Mouse (Mus musculus): ENCODE measurements around the gene Atp1a3. TPM values are rescaled to one million over a fixed set of nuclear protein-coding genes. Genes with fewer than 3 reads are reported as not detected.

The Atp1a3 gene
- polyA plus RNA-seq, 1 experiment from 2014 or later = 2.0 TPM

DNA sequence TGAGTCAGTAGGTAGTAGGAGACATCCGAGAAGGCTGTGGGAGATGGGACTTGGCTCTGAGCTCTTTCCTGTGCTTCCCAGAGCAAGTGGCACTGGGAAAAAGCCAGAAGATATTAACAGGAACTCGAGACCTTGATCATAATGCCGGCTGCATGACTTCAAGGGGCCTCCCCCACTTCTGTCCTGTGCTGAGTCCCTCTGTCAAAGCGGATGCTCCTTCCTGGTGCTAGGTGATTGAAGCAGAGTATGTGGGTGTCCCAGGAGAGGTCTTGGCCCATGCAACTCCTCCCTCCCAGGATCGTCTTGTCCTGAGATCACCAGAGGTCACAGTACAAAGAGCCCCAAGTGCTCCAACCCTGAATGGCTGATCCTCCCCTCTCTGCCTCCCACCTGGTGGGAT lies 31.9 kb downstream of the Atp1a3 start:
- H3K27ac ChIP-seq (replicated peaks) = no peak overlapping the region
- H3K4me2 ChIP-seq (replicated peaks) = no peak overlapping the region
- no peak overlapping the region for H3K9ac ChIP-seq
- no peak for ATAC-seq (ENCODE audit: insufficient number of reproducible peaks, low FRiP score, low TSS enrichment, low read depth)
- H3K27me3 ChIP-seq = no peaks in the 10 kb centered on the region
- no peaks in the 10 kb centered on the region for H3K9me3 ChIP-seq (replicated peaks)
- no peak overlapping the region for H3K4me3 ChIP-seq (replicated peaks)
- peaks cover 11% of the 10 kb centered on the region for H3K4me1 ChIP-seq
- WGBS = 64% methylated on average over 5 of the region's 5 CpGs
- H3K36me3 ChIP-seq = peaks cover 13% of the 10 kb centered on the region; the same call in 1 of the 2 replicates

DNA sequence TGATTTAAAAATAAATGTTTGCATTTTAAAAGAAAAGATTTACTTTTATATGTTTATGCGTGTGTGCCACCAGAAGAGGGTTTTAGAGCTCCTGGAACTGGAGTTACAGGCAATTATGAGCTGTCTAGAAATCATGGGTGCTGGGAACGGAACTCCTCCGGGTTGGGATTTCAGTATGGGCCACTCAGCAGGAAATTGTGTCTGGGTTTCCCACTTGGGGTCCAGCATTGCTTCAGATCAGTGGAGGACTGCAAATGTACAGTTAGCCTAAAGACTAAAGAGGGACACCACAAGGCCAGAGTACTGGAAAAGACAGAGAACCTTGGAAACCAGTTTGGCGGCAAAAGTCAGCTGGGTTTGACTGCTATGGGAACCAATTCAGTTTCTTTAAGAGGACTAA lies 32.5 kb downstream of the Atp1a3 start:
- Histone ChIP-seq H3K4me1 (peaks cover 11% of the 10 kb centered on the region), H3K4me3 (replicated peaks) (no peak overlapping the region), H3K9ac (no peak overlapping the region), H3K4me2 (replicated peaks) (no peak overlapping the region), H3K36me3 (peaks cover 13% of the 10 kb centered on the region; the same call in 1 of the 2 replicates), H3K27me3 (no peaks in the 10 kb centered on the region), H3K9me3 (replicated peaks) (no peaks in the 10 kb centered on the region), H3K27ac (replicated peaks) (no peak overlapping the region)
- WGBS = 80% methylated on average over 4 of the region's 4 CpGs
- no peak for ATAC-seq (ENCODE audit: insufficient number of reproducible peaks, low FRiP score, low TSS enrichment, low read depth)

- Histone ChIP-seq H3K36me3 (peaks cover 13% of the 10 kb centered on the region; the same call in 1 of the 2 replicates), H3K9ac (peak within 1 kb of the TSS; percentile 80), H3K27me3 (no peaks in the 10 kb centered on the region), H3K9me3 (replicated peaks) (no peaks in the 10 kb centered on the region), H3K4me3 (replicated peaks) (peak within 1 kb of the TSS; percentile 75), H3K27ac (replicated peaks) (peak within 1 kb of the TSS; percentile 88), H3K4me2 (replicated peaks) (peak within 1 kb of the TSS; percentile 80), H3K4me1 (peaks cover 11% of the 10 kb centered on the region)
- peak; percentile 92 for ATAC-seq (ENCODE audit: insufficient number of reproducible peaks, low FRiP score, low TSS enrichment, low read depth)
- under 1% methylated on average over 45 of the region's 45 CpGs for WGBS
Observed at GRCm38 (mm10) chr7:24971972-24972893, 33.5 kb downstream of the Atp1a3 start, which contains the start of gene Rabac1. TSS of gene Rabac1 (minus strand) at chr7:24972754.

- H3K4me1 ChIP-seq = peaks cover 11% of the 10 kb centered on the region
- H3K9me3 ChIP-seq (replicated peaks) = no peaks in the 10 kb centered on the region
- no peak for ATAC-seq (ENCODE audit: insufficient number of reproducible peaks, low FRiP score, low TSS enrichment, low read depth)
- H3K27me3 ChIP-seq = no peaks in the 10 kb centered on the region
- H3K4me3 ChIP-seq (replicated peaks) = peak overlapping the region; percentile 75
- H3K4me2 ChIP-seq (replicated peaks) = peak overlapping the region; percentile 80
- H3K9ac ChIP-seq = no peak overlapping the region
- peaks cover 13% of the 10 kb centered on the region; the same call in 1 of the 2 replicates for H3K36me3 ChIP-seq
- 7% methylated on average over 19 of the region's 19 CpGs for WGBS
- peak overlapping the region; percentile 88 for H3K27ac ChIP-seq (replicated peaks)
Observed at GRCm38 (mm10) chr7:24971261-24971971, 34.3 kb downstream of the Atp1a3 start.

- Histone ChIP-seq H3K27ac (replicated peaks) (no peak overlapping the region), H3K4me3 (replicated peaks) (no peak overlapping the region), H3K4me1 (peaks cover 11% of the 10 kb centered on the region), H3K9me3 (replicated peaks) (no peaks in the 10 kb centered on the region), H3K4me2 (replicated peaks) (no peak overlapping the region), H3K27me3 (no peaks in the 10 kb centered on the region), H3K9ac (no peak overlapping the region), H3K36me3 (peaks cover 13% of the 10 kb centered on the region; the same call in 1 of the 2 replicates)
- no peak for ATAC-seq (ENCODE audit: insufficient number of reproducible peaks, low FRiP score, low TSS enrichment, low read depth)
- 98% methylated on average over 3 of the region's 3 CpGs for WGBS
Observed at GRCm38 (mm10) chr7:24970341-24970740, 35.4 kb downstream of the Atp1a3 start.

DNA sequence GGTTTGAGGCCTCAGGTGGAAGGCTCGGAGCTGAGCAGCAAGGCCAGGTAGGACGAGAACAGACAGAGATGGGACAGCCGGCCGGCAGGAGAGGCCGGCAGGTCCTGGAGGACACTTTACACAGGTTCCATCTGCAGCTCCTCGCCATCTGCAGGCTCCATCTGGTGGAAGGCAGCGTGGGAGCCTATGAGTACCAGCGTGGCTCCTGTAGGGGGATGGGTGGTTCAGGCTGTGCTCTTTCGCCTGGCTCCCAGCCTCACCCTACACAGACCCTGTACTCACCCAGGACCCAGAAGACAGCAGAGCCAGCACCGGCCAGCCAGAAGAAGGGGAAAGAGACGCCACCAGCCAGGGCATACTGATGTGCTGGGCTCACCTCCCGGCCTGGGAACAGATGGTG lies 36.0 kb downstream of the Atp1a3 start:
- Histone ChIP-seq H3K4me3 (replicated peaks) (no peak overlapping the region), H3K27ac (replicated peaks) (no peak overlapping the region), H3K36me3 (peaks cover 13% of the 10 kb centered on the region; the same call in 1 of the 2 replicates), H3K9me3 (replicated peaks) (no peaks in the 10 kb centered on the region), H3K27me3 (no peaks in the 10 kb centered on the region), H3K9ac (no peak overlapping the region), H3K4me1 (peaks cover 11% of the 10 kb centered on the region), H3K4me2 (replicated peaks) (no peak overlapping the region)
- WGBS = 71% methylated on average over 12 of the region's 12 CpGs
- no peak for ATAC-seq (ENCODE audit: insufficient number of reproducible peaks, low FRiP score, low TSS enrichment, low read depth)

- Histone ChIP-seq H3K9me3 (replicated peaks) (no peaks in the 10 kb centered on the region), H3K27me3 (no peaks in the 10 kb centered on the region), H3K27ac (replicated peaks) (no peak overlapping the region), H3K4me2 (replicated peaks) (no peak overlapping the region), H3K4me3 (replicated peaks) (no peak overlapping the region), H3K36me3 (peaks cover 13% of the 10 kb centered on the region; the same call in 1 of the 2 replicates), H3K9ac (no peak overlapping the region), H3K4me1 (peaks cover 11% of the 10 kb centered on the region)
- ATAC-seq (ENCODE audit: insufficient number of reproducible peaks, low FRiP score, low TSS enrichment, low read depth) = no peak
- WGBS = 72% methylated on average over 6 of the region's 6 CpGs
Observed at GRCm38 (mm10) chr7:24968463-24968862, 37.3 kb downstream of the Atp1a3 start.

DNA sequence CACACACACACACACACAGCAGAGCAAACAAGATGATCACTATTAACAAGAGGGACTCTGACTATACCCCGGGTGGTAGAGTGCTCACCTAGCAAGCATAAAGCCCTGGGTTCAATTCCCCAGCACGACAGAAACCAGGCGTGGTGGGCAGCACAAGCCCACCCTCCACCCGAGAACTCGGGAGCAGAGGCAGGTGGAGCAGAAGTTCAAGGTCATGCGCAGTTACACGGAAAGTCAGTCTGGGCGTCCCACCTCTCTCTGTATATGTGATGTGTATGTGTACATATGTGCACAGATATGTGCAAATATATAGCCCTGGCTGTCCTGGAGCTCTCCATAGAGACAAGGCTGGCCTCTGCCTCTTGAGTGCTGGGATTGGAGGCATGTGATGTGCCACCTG lies 37.8 kb downstream of the Atp1a3 start:
- H3K4me1 ChIP-seq = peaks cover 11% of the 10 kb centered on the region
- H3K36me3 ChIP-seq = peaks cover 13% of the 10 kb centered on the region; the same call in 1 of the 2 replicates
- H3K4me3 ChIP-seq (replicated peaks) = no peak overlapping the region
- no peak for ATAC-seq (ENCODE audit: insufficient number of reproducible peaks, low FRiP score, low TSS enrichment, low read depth)
- no peak overlapping the region for H3K27ac ChIP-seq (replicated peaks)
- no peak overlapping the region for H3K4me2 ChIP-seq (replicated peaks)
- H3K27me3 ChIP-seq = no peaks in the 10 kb centered on the region
- 82% methylated on average over 8 of the region's 8 CpGs for WGBS
- no peak overlapping the region for H3K9ac ChIP-seq
- no peaks in the 10 kb centered on the region for H3K9me3 ChIP-seq (replicated peaks)

DNA sequence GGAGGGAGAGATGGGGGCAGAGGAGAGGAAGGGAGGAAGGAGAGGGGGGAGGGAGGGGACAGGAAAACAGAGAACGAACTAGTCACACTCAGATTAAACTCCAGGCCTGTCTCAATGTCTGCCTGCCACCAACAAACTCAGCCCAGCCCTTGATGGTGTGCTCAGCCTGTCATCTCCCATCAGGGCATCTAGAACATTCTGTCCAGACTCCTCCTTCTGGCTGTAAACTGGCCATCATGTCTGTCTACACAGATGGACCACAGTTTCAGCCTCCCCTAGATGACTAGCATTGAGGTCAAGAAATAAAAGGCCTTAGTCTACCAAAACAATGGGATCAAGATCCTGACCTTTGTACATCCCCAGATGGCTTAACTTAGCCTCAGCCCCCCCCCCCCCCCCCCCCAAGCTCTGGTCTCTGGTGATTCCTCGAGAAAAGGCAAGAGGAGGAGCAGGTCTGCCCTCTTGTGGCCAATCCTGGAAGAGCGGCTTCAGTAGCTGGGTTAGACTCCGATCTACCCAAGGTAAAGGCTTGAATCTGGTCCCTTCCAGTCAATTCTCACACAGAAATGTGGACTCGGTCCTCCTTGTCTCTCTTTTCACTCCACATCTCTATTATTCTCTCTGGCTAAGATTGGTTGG lies 40.7 kb downstream of the Atp1a3 start:
- Histone ChIP-seq H3K4me2 (replicated peaks) (no peak overlapping the region), H3K27me3 (no peaks in the 10 kb centered on the region), H3K4me3 (replicated peaks) (no peak overlapping the region), H3K36me3 (peaks cover 8% of the 10 kb centered on the region; the same call in 1 of the 2 replicates), H3K27ac (replicated peaks) (no peak overlapping the region), H3K9ac (no peak overlapping the region), H3K4me1 (no peaks in the 10 kb centered on the region), H3K9me3 (replicated peaks) (no peaks in the 10 kb centered on the region)
- WGBS = 4% methylated on average over 5 of the region's 5 CpGs
- ATAC-seq (ENCODE audit: insufficient number of reproducible peaks, low FRiP score, low TSS enrichment, low read depth) = no peak; the same call in 1 of the 2 replicates

GRCm38 (mm10) chr7:24964288-24964687 lies 41.5 kb downstream of the Atp1a3 start:
- no peaks in the 10 kb centered on the region for H3K4me1 ChIP-seq
- ATAC-seq (ENCODE audit: insufficient number of reproducible peaks, low FRiP score, low TSS enrichment, low read depth) = no peak
- H3K9ac ChIP-seq = no peak overlapping the region
- H3K9me3 ChIP-seq (replicated peaks) = no peaks in the 10 kb centered on the region
- no peak overlapping the region for H3K27ac ChIP-seq (replicated peaks)
- H3K36me3 ChIP-seq = peaks cover under 1% of the 10 kb centered on the region; the same call in 1 of the 2 replicates
- no peaks in the 10 kb centered on the region for H3K27me3 ChIP-seq
- 61% methylated on average over 2 of the region's 2 CpGs for WGBS
- H3K4me3 ChIP-seq (replicated peaks) = no peak overlapping the region
- no peak overlapping the region for H3K4me2 ChIP-seq (replicated peaks)

DNA sequence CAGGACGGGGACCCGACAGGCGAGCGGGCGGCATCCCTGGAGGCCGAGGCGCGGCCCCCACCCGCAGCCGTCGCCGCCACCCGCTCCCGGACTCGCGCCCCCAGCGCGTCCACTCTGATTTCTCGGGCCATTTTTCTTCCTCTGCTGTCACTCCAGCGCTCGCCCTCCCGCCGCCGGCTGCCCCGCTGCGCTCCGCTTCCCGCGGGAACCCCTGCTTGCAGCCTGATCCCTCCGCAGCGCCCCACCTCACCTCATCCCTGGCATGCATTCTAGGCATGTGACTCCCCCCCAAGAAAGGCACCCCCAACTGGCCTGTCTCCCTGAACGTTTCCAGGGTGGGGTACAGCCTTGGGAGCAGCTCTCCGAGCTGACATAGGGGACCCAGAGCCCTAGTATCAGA lies 50.5 kb downstream of the Atp1a3 start:
- H3K36me3 ChIP-seq = no peaks in the 10 kb centered on the region
- H3K4me3 ChIP-seq (replicated peaks) = peak overlapping the region; percentile 44
- H3K27me3 ChIP-seq = peaks cover 73% of the 10 kb centered on the region
- WGBS = 4% methylated on average over 29 of the region's 33 CpGs
- 0 out of 2 replicates have a peak overlapping the region, but pooled peaks have one; percentile 31 for H3K9ac ChIP-seq
- H3K4me1 ChIP-seq = peaks cover 11% of the 10 kb centered on the region; the same call in 1 of the 2 replicates
- peak overlapping the region; percentile 63 for H3K4me2 ChIP-seq (replicated peaks)
- ATAC-seq (ENCODE audit: insufficient number of reproducible peaks, low FRiP score, low TSS enrichment, low read depth) = no peak
- H3K27ac ChIP-seq (replicated peaks) = no peak overlapping the region
- H3K9me3 ChIP-seq (replicated peaks) = no peaks in the 10 kb centered on the region

Data from embryonic facial prominence, embryonic 15.5 days (tissue).